Mouse (Mus musculus) midbrain, embryonic 12.5 days (tissue): Measurements from ENCODE around the gene Zmiz1. TPM values are rescaled to one million over a fixed set of nuclear protein-coding genes. Genes with fewer than 3 reads are reported as not detected.

Experiments used
- ATAC-seq: fragments of 200-750 bp; cut with Nextera tagmentation; 2 replicates; pipeline ENCODE4 v1.8.0; 2017; ENCODE audit warnings: low read depth, moderate TSS enrichment, moderate library complexity; ENCODE audit not compliant: low FRiP score
- H3K27ac ChIP-seq: fragments of 300-500 bp; sonication (generic); replicated peaks from 2 replicates; pipeline ENCODE4 v1.5.1; 2016; ENCODE audit warnings: mild to moderate bottlenecking
- H3K27me3 ChIP-seq: fragments of 300-500 bp; sonication (generic); 2 replicates; pipeline ENCODE4 v1.6.1; 2016; ENCODE audit warnings: mild to moderate bottlenecking
- H3K36me3 ChIP-seq: fragments of 300-500 bp; sonication (generic); 2 replicates; pipeline ENCODE4 v1.6.1; 2016
- H3K4me1 ChIP-seq: fragments of 300-500 bp; sonication (generic); 2 replicates; pipeline ENCODE4 v1.6.1; 2016
- H3K4me2 ChIP-seq: fragments of 300-500 bp; sonication (generic); replicated peaks from 2 replicates; pipeline ENCODE4 v1.6.1; 2016; ENCODE audit warnings: mild to moderate bottlenecking, moderate library complexity
- H3K4me3 ChIP-seq: fragments of 300-500 bp; sonication (generic); 2 replicates; pipeline ENCODE4 v1.5.1; 2016; ENCODE audit warnings: mild to moderate bottlenecking
- H3K9ac ChIP-seq: fragments of 300-500 bp; sonication (generic); replicated peaks from 2 replicates; pipeline ENCODE4 v1.6.1; 2016; ENCODE audit warnings: mild to moderate bottlenecking, moderate library complexity
- H3K9me3 ChIP-seq: fragments of 300-500 bp; sonication (generic); 2 replicates; pipeline ENCODE4 v1.6.1; 2016; ENCODE audit warnings: mild to moderate bottlenecking
- WGBS: fragments of 180-500 bp; shearing (Covaris S2); methylation state at CpG from one replicate; pipeline ENCODE4 v1.1.7; 2016; 5-methylcytosine and 5-hydroxymethylcytosine counted together
- polyA plus RNA-seq: library from polyadenylated mRNA; unstranded; fragments of >200 nt; fragmentation: Nextera tagmentation; extraction: Ambion mirVana; gene quantifications from 2 replicates; pipeline ENCODE4 v1.2.1, GENCODE M21; 2016

Zmiz1 gene
- polyA plus RNA-seq, 1 experiment from 2014 or later: 79.4 TPM

- Histone ChIP-seq H3K27ac (peak overlapping the region; percentile 79), H3K4me1 (peaks cover 71% of the 10 kb centered on the region)
- WGBS: 75% methylated on average over 3 of the region's 3 CpGs
These were observed 40.5 kb downstream of the Zmiz1 start for GRCm38 (mm10) chr14:25499526-25499925.

GRCm38 (mm10) chr14:25500511-25501120 is 41.6 kb downstream of the Zmiz1 start:
- H3K9me3 ChIP-seq: no peaks in the 10 kb centered on the region
- peak overlapping the region; percentile 25; the same call in 1 of the 2 replicates for H3K27ac ChIP-seq
- H3K9ac ChIP-seq: no peak overlapping the region
- WGBS: 41% methylated on average over 3 of the region's 3 CpGs
- no peaks in the 10 kb centered on the region for H3K27me3 ChIP-seq
- no peak for ATAC-seq
- peaks cover 60% of the 10 kb centered on the region for H3K4me1 ChIP-seq
- H3K4me2 ChIP-seq: no peak overlapping the region
- no peak overlapping the region for H3K4me3 ChIP-seq
- H3K36me3 ChIP-seq: peaks cover 43% of the 10 kb centered on the region

More at GRCm38 (mm10) chr14:25499526-25499925, 40.5 kb downstream of the Zmiz1 start:
- Histone ChIP-seq H3K9ac (no peak overlapping the region), H3K36me3 (peaks cover 32% of the 10 kb centered on the region), H3K27me3 (no peaks in the 10 kb centered on the region), H3K9me3 (no peaks in the 10 kb centered on the region), H3K4me2 (no peak overlapping the region), H3K4me3 (no peak overlapping the region)
- ATAC-seq: no peak

GRCm38 (mm10) chr14:25501481-25501880 is 42.5 kb downstream of the Zmiz1 start:
- no peaks in the 10 kb centered on the region for H3K27me3 ChIP-seq
- H3K27ac ChIP-seq: 0 out of 2 replicates have a peak overlapping the region, but pooled peaks have one; percentile 35
- WGBS: 93% methylated on average over 5 of the region's 5 CpGs
- H3K36me3 ChIP-seq: peaks cover 52% of the 10 kb centered on the region
- H3K4me1 ChIP-seq: peaks cover 52% of the 10 kb centered on the region
- no peak for ATAC-seq
- no peaks in the 10 kb centered on the region for H3K9me3 ChIP-seq
- H3K4me2 ChIP-seq: no peak overlapping the region
- no peak overlapping the region for H3K9ac ChIP-seq
- no peak overlapping the region for H3K4me3 ChIP-seq

- no peak overlapping the region for H3K4me3 ChIP-seq
- H3K4me2 ChIP-seq: no peak overlapping the region
- H3K27me3 ChIP-seq: no peaks in the 10 kb centered on the region
- peaks cover 61% of the 10 kb centered on the region for H3K36me3 ChIP-seq
- H3K27ac ChIP-seq: peak overlapping the region; percentile 35; the same call in 1 of the 2 replicates
- 86% methylated on average over 3 of the region's 3 CpGs for WGBS
- H3K4me1 ChIP-seq: peaks cover 43% of the 10 kb centered on the region
- no peak overlapping the region for H3K9ac ChIP-seq
- H3K9me3 ChIP-seq: no peaks in the 10 kb centered on the region
- ATAC-seq: no peak
These were observed 43.4 kb downstream of the Zmiz1 start for GRCm38 (mm10) chr14:25502355-25502754.

DNA sequence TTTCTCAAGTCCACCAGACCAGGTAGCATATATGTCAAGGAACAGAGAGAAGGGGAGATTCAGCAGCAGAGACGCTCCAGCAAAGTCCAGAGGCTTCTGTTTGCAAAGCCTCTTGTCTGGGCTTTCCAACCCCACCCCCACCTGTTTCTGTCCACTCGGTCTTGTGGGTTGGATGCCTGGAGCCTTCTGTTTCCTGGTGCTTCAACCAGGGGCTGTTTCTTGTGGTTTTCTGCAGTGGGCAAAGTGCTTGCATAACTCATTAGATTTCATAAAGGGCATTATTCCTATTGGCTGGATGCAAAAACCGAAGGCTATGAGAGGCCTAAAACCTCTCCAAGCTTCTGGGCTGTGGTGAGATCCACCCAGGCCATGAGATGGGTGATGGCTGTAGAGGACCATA is 45.3 kb downstream of the Zmiz1 start:
- Histone ChIP-seq H3K27ac (no peak overlapping the region), H3K4me1 (peaks cover 26% of the 10 kb centered on the region), H3K9ac (no peak overlapping the region), H3K27me3 (no peaks in the 10 kb centered on the region), H3K36me3 (peaks cover 78% of the 10 kb centered on the region), H3K4me3 (no peak overlapping the region), H3K4me2 (no peak overlapping the region), H3K9me3 (no peaks in the 10 kb centered on the region)
- WGBS: 82% methylated on average over 3 of the region's 3 CpGs
- ATAC-seq: no peak

GRCm38 (mm10) chr14:25505201-25505671 is 46.3 kb downstream of the Zmiz1 start:
- Histone ChIP-seq H3K27me3 (no peaks in the 10 kb centered on the region), H3K4me1 (peaks cover 26% of the 10 kb centered on the region), H3K27ac (no peak overlapping the region), H3K4me3 (no peak overlapping the region), H3K4me2 (no peak overlapping the region), H3K36me3 (peaks cover 83% of the 10 kb centered on the region), H3K9me3 (no peaks in the 10 kb centered on the region), H3K9ac (no peak overlapping the region)
- no peak for ATAC-seq
- WGBS: 80% methylated on average over 6 of the region's 6 CpGs

DNA sequence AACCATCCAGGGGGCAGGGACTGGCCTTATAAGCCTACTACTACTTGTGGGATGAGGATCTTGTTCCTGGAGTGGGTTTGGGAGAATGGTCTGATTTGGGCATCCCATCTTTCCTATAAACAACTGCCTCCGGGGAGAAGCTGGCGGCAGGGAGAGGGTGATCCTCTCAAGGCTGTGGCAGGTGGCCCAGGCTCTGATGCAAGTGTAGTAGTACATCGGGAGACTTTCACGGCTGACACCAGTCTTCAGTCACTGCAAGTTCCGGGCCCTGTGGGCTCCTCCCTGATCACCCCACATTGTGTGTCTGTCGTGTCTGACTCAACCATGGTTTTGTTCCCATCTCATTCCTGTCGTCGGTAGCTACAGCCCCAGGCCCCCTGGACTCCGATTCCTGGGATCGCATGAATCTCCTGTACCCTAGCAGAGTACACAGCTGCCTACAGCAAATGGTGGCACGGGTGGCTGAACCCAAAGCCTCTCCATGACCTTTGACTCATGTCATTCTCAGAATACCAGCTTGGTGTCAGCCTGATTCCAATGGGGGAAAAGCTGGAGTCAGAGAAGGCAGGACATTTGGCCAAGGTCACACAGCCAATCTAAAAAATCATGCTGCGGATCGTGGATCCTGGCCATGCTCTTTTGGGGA is 49.2 kb downstream of the Zmiz1 start:
- no peak overlapping the region; the same call in 1 of the 2 replicates for H3K27ac ChIP-seq
- no peaks in the 10 kb centered on the region for H3K9me3 ChIP-seq
- WGBS: 80% methylated on average over 13 of the region's 13 CpGs
- no peak overlapping the region for H3K9ac ChIP-seq
- no peak overlapping the region for H3K4me2 ChIP-seq
- no peaks in the 10 kb centered on the region for H3K27me3 ChIP-seq
- ATAC-seq: no peak
- H3K36me3 ChIP-seq: peaks cover 70% of the 10 kb centered on the region
- H3K4me3 ChIP-seq: no peak overlapping the region
- H3K4me1 ChIP-seq: peaks cover 42% of the 10 kb centered on the region

DNA sequence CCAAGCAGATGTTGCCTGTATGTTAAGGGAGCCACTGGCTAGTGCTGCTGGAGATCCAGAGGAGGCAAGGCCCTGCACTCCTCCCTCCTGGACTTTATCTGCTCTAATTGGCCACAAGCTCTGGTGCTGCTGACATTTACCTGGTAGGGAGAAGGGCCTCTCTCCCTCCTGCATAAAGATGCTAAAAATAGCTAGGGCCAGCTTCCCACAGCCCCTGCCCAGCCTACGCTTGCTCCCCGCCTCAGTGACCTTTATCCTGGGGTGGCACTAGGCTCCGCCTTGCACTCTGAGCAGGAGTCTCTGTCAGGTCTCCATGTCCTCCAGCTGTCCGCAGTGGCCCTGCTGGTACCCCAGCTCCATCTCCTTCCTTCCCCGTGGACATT is 49.8 kb downstream of the Zmiz1 start:
- H3K27me3 ChIP-seq: no peaks in the 10 kb centered on the region
- no peak overlapping the region for H3K9ac ChIP-seq
- H3K4me2 ChIP-seq: no peak overlapping the region
- no peak overlapping the region for H3K4me3 ChIP-seq
- H3K4me1 ChIP-seq: peaks cover 47% of the 10 kb centered on the region
- ATAC-seq: no peak
- 82% methylated on average over 5 of the region's 5 CpGs for WGBS
- no peaks in the 10 kb centered on the region for H3K9me3 ChIP-seq
- H3K36me3 ChIP-seq: peaks cover 65% of the 10 kb centered on the region
- no peak overlapping the region; the same call in 1 of the 2 replicates for H3K27ac ChIP-seq

GRCm38 (mm10) chr14:25509450-25510129 is 50.6 kb downstream of the Zmiz1 start:
- Histone ChIP-seq H3K4me3 (no peak overlapping the region), H3K4me1 (peaks cover 50% of the 10 kb centered on the region), H3K27ac (peak overlapping the region; percentile 50; the same call in 1 of the 2 replicates), H3K9ac (no peak overlapping the region), H3K9me3 (no peaks in the 10 kb centered on the region), H3K4me2 (no peak overlapping the region), H3K27me3 (no peaks in the 10 kb centered on the region), H3K36me3 (peaks cover 57% of the 10 kb centered on the region)
- WGBS: 92% methylated on average over 20 of the region's 20 CpGs
- no peak for ATAC-seq

DNA sequence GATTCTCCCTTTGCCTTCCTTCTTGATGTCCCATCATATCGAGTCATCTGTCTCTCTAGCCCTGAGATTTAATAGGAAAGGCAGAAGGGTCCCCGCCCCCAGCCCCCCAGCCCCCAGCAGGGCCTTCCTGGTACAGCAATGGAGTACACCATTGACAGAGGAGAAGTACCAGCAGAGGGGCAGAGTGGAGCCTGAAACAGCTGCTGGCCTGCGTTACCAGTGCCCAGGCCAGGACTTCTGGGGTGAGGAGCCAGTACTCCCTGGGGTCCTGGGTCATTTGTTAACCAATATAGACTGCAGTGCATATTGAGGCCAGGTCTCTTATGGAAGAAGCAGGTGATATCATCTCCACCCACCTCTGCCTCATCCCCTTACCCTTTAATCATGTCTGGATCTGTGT is 51.4 kb downstream of the Zmiz1 start:
- H3K36me3 ChIP-seq: peaks cover 49% of the 10 kb centered on the region
- no peak overlapping the region for H3K9ac ChIP-seq
- H3K4me3 ChIP-seq: no peak overlapping the region
- WGBS: 69% methylated on average over 3 of the region's 3 CpGs
- peak overlapping the region; percentile 50 for H3K27ac ChIP-seq
- no peaks in the 10 kb centered on the region for H3K9me3 ChIP-seq
- H3K4me1 ChIP-seq: peaks cover 56% of the 10 kb centered on the region
- no peaks in the 10 kb centered on the region for H3K27me3 ChIP-seq
- H3K4me2 ChIP-seq: no peak overlapping the region
- ATAC-seq: no peak

GRCm38 (mm10) chr14:25510987-25511386 is 52.0 kb downstream of the Zmiz1 start:
- H3K36me3 ChIP-seq: peaks cover 43% of the 10 kb centered on the region
- no peak for ATAC-seq
- no peak overlapping the region for H3K4me3 ChIP-seq
- 77% methylated on average over 7 of the region's 7 CpGs for WGBS
- no peak overlapping the region for H3K9ac ChIP-seq
- H3K4me2 ChIP-seq: no peak overlapping the region
- no peaks in the 10 kb centered on the region for H3K9me3 ChIP-seq
- peak overlapping the region; percentile 50 for H3K27ac ChIP-seq
- H3K27me3 ChIP-seq: no peaks in the 10 kb centered on the region
- H3K4me1 ChIP-seq: peaks cover 62% of the 10 kb centered on the region

- ATAC-seq: no peak
- H3K4me1 ChIP-seq: peaks cover 66% of the 10 kb centered on the region
- no peak overlapping the region for H3K9ac ChIP-seq
- H3K27me3 ChIP-seq: no peaks in the 10 kb centered on the region
- no peaks in the 10 kb centered on the region for H3K9me3 ChIP-seq
- peak overlapping the region; percentile 62 for H3K27ac ChIP-seq
- H3K4me2 ChIP-seq: no peak overlapping the region
- no peak overlapping the region for H3K4me3 ChIP-seq
- WGBS: 45% methylated on average over 3 of the region's 3 CpGs
- peaks cover 37% of the 10 kb centered on the region for H3K36me3 ChIP-seq
These were observed 52.6 kb downstream of the Zmiz1 start for GRCm38 (mm10) chr14:25511564-25511963.
